Mouse (Mus musculus) midbrain, embryonic 15.5 days (tissue): ENCODE measurements around the gene Fem1a. TPM values are rescaled to one million over a fixed set of nuclear protein-coding genes. Genes with fewer than 3 reads are reported as not detected.

Experiments
- ATAC-seq: fragments of 200-750 bp; cut with Nextera tagmentation; replicated peaks from 2 replicates; pipeline ENCODE4 v1.8.0; 2017; ENCODE audit warnings: moderate TSS enrichment
- H3K27ac ChIP-seq: fragments of 300-500 bp; sonication (generic); 2 replicates; pipeline ENCODE4 v1.5.1; 2015; ENCODE audit warnings: mild to moderate bottlenecking, inconsistent platforms
- H3K27me3 ChIP-seq: fragments of 300-500 bp; sonication (generic); replicated peaks from 2 replicates; pipeline ENCODE4 v1.6.1; 2015; ENCODE audit warnings: inconsistent platforms
- H3K36me3 ChIP-seq: fragments of 300-500 bp; sonication (generic); replicated peaks from 2 replicates; pipeline ENCODE4 v1.6.1; 2015; ENCODE audit warnings: inconsistent platforms
- H3K4me1 ChIP-seq: fragments of 300-500 bp; sonication (generic); 2 replicates; pipeline ENCODE4 v1.6.1; 2015; ENCODE audit warnings: inconsistent platforms
- H3K4me2 ChIP-seq: fragments of 300-500 bp; sonication (generic); 2 replicates; pipeline ENCODE4 v1.6.1; 2015; ENCODE audit warnings: inconsistent platforms, mild to moderate bottlenecking, moderate library complexity
- H3K4me3 ChIP-seq: fragments of 300-500 bp; sonication (generic); 2 replicates; pipeline ENCODE4 v1.5.1; 2015; ENCODE audit warnings: mild to moderate bottlenecking, inconsistent platforms
- H3K9ac ChIP-seq: fragments of 300-500 bp; sonication (generic); 2 replicates; pipeline ENCODE4 v1.6.1; 2015; ENCODE audit warnings: mild to moderate bottlenecking, inconsistent platforms
- H3K9me3 ChIP-seq: fragments of 300-500 bp; sonication (generic); 2 replicates; pipeline ENCODE4 v1.6.1; 2016; ENCODE audit warnings: inconsistent platforms
- WGBS: fragments of 180-500 bp; shearing (Covaris S2); methylation state at CpG from one replicate; pipeline ENCODE4 v1.1.7; 2015; ENCODE audit warnings: mixed read lengths; 5-methylcytosine and 5-hydroxymethylcytosine counted together
- polyA plus RNA-seq: library from polyadenylated mRNA; unstranded; fragments of >200 nt; fragmentation: Nextera tagmentation; extraction: Ambion mirVana; gene quantifications from 2 replicates; pipeline ENCODE4 v1.2.1, GENCODE M21; 2015

The Fem1a gene
- polyA plus RNA-seq = 20.1 and 20.5 TPM in 2 replicates

DNA sequence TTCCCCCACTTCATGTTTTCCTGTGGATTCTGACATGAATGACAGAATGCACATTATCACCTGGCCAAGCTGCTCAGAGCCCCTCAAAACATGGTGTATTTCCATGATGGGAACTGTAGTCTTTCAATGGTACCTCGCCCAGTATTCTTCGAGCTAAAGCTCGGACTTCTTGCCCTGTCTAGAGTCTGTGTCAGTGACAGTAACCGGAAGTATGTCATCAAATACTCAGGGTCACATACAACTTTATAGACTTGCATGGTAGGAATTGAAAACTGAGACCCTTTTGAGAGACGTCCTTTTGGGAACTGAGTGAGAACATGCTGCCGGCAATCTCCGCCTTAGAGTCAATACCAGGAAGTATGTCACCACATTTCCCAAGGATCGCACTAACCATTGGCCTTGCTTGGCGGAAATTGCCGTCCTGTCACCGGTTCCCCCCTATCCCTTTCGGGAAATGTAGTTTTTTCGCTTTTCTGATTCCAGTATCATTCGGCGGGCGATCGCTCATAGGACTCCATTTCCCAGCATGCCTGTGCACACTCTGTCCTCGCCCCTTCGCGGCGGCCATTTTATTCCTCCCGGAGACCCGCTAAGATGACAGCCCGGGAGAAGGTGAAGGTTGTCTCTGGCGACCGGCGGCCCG, at the start of gene Fem1a:
Gene Fem1a (plus strand): TSS at position 572 of the 643 bp plus-strand sequence.
- Histone ChIP-seq H3K36me3 (peaks cover 5% of the 10 kb centered on the region; the same call in 1 of the 2 replicates), H3K9ac (peak within 1 kb of the TSS; percentile 66), H3K9me3 (no peaks in the 10 kb centered on the region), H3K27ac (peak within 1 kb of the TSS; percentile 91), H3K4me3 (peak within 1 kb of the TSS; percentile 69), H3K27me3 (no peaks in the 10 kb centered on the region), H3K4me1 (peaks cover 54% of the 10 kb centered on the region), H3K4me2 (peak within 1 kb of the TSS; percentile 99)
- WGBS = under 1% methylated on average over 28 of the region's 28 CpGs
- ATAC-seq = peak; percentile 94

DNA sequence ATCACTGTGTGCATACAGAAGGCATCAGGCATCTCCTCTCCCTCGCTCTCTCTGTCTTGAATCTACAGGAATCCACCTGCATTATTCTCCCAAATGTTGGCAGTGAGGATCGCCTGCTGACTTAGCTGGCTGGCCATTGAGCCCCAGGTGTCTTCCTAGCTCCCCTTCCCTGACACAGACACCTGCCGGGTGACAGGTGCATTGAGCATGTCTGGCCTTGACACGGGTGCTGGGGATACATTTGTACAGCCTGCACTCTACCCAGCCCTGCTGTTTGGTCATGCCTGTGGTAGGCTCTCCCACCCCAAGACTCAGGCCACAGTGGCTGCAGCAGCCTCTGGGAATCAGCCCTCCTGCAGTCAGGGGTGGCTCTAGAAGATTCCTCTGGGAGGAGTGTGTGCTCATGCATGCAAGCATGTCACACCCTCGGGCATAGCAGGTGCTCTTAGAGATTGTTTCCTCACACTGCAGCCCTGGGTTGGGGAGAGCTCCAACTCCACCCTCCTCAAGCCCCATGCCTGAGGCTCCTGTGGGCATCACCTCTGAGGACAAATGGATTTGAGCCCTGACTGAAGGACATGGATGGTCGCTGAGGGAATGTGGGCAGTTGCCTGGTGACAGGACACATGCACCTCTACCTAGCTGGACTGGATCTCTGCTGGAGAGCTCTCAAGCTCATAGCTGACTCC, 49.5 kb upstream of the Fem1a start:
- Histone ChIP-seq H3K4me3 (no peak overlapping the region), H3K27ac (no peak overlapping the region), H3K36me3 (peaks cover 83% of the 10 kb centered on the region), H3K9me3 (no peaks in the 10 kb centered on the region), H3K9ac (no peak overlapping the region), H3K4me2 (no peak overlapping the region), H3K27me3 (no peaks in the 10 kb centered on the region), H3K4me1 (no peaks in the 10 kb centered on the region)
- no peak for ATAC-seq
- WGBS = 87% methylated on average over 6 of the region's 6 CpGs

DNA sequence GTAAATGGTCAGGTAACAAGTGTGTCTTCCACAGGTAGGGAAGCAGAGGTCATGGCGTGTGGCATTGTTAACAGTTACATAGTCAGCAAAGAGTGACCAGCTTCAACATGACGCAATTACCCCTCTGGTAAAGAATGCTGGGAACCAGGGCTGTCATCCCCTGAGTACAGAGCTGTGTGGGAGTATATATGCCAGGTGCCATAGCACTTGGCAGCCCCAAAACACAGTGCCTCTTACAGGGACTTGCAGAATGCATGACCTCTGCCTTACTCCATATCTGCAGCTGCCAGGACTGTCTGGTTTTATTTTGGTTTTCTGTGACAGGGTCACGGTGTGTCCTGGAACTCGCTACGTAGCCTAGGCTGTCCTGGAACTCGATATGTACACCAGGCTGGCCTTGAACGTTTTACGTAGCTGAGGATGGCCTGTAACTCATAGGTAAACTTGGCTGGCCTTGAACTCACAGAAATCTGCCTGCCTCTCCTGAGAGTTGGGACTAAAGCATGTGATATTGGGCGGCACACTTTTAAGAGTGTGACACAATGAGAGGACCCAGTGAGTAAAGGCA, 48.6 kb upstream of the Fem1a start:
- ATAC-seq = no peak
- no peaks in the 10 kb centered on the region for H3K27me3 ChIP-seq

DNA sequence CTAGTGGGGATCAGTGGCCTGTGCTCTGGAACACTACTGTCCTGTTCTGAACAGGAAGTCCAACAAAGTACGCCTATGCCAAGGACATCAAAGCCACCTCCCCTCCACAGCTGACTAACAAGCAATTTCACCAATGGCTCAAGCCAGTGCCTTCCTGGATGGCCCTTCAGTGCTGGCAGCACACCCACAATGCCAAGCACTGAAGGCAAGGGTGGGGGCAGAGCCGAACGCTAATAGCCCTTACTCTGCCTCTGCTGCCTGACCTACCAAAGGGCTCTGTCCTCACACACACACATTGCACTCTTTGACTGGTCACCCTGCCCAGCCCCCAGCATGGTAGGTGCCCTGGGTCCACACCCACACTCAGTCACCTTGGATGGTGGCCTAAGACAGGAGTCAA, 47.8 kb upstream of the Fem1a start:
- ATAC-seq = no peak
- H3K4me1 ChIP-seq = no peaks in the 10 kb centered on the region
- H3K27me3 ChIP-seq = no peaks in the 10 kb centered on the region
- peaks cover 67% of the 10 kb centered on the region for H3K36me3 ChIP-seq
- H3K27ac ChIP-seq = no peak overlapping the region
- no peak overlapping the region for H3K4me2 ChIP-seq
- 96% methylated on average over 3 of the region's 3 CpGs for WGBS
- no peak overlapping the region for H3K4me3 ChIP-seq
- no peaks in the 10 kb centered on the region for H3K9me3 ChIP-seq
- no peak overlapping the region for H3K9ac ChIP-seq

More for the DNA sequence above, 48.6 kb upstream of the Fem1a start:
- Histone ChIP-seq H3K27ac (no peak overlapping the region), H3K4me3 (no peak overlapping the region), H3K36me3 (peaks cover 73% of the 10 kb centered on the region), H3K9ac (no peak overlapping the region), H3K4me1 (no peaks in the 10 kb centered on the region), H3K9me3 (no peaks in the 10 kb centered on the region), H3K4me2 (no peak overlapping the region)
- 92% methylated on average over 9 of the region's 9 CpGs for WGBS

DNA sequence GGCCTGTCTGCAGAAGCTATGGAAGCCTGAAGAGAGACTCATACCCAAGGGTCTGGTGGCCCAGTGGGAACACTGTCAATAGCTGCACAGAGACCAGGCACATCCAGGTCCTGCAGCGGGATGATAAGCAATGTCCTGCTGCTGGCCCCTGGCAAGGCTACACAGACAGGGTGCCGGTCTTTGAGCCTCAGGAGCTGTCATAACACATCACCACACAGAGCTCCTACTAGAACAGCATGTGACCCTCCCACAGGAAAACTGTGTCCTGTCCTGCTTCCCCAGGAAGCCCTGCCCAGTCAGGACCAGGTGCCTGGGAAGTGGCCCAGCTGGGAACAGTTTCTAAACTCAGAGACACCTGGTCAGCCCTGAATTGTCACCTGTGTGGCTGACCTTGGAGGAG, 45.5 kb upstream of the Fem1a start:
- no peak for ATAC-seq
- H3K9me3 ChIP-seq = no peaks in the 10 kb centered on the region
- WGBS = 90% methylated on average over 2 of the region's 2 CpGs
- H3K9ac ChIP-seq = no peak overlapping the region
- peaks cover 10% of the 10 kb centered on the region for H3K4me1 ChIP-seq
- no peak overlapping the region for H3K4me3 ChIP-seq
- H3K36me3 ChIP-seq = peaks cover 45% of the 10 kb centered on the region
- H3K27me3 ChIP-seq = no peaks in the 10 kb centered on the region
- H3K4me2 ChIP-seq = no peak overlapping the region
- H3K27ac ChIP-seq = no peak overlapping the region

DNA sequence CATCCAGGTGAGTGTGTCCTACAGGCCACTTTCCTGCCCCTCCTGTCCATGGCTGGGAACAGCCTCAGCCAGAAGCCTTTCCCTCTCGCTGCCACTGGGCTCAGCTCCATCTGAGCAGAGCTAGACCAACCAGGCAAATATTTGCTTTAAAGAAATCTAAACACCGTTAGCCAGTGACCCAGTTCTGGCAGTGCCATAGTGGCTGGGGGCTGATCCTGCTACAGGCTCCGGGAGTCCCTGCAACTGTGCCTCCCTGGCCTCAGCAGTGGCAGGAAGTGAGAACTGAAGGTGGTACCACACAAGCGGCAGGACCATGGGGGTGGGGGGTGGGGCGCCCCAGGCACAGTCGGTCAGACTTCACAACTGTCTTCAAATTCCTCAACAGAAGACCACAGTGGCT, 43.9 kb upstream of the Fem1a start:
- Histone ChIP-seq H3K27me3 (no peaks in the 10 kb centered on the region), H3K9ac (no peak overlapping the region), H3K4me1 (peaks cover 26% of the 10 kb centered on the region), H3K36me3 (peaks cover 34% of the 10 kb centered on the region), H3K4me3 (no peak overlapping the region), H3K4me2 (no peak overlapping the region), H3K27ac (no peak overlapping the region), H3K9me3 (no peaks in the 10 kb centered on the region)
- 75% methylated on average over 6 of the region's 6 CpGs for WGBS
- ATAC-seq = no peak

DNA sequence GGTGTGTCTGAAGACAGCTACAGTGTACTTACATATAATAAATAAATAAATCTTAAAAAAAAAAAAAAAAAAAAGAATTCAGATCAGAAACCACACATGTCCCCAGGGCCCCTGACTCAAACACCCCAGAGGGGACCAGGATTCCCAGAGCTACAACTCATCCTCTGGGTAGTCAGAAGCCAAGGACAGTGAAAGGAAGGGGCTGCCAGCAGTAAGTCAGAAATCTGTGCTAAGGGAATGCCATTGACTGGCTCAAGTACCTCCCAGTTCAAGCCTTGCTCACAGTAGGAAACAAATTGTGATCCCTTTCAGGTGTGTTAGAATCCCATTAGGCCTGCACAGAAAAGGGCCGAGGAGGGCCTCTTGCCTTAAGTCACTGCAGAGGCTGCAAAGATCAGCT, 42.4 kb upstream of the Fem1a start:
- H3K4me3 ChIP-seq = no peak overlapping the region
- peaks cover 33% of the 10 kb centered on the region for H3K4me1 ChIP-seq
- no peak overlapping the region for H3K27ac ChIP-seq
- no peak overlapping the region for H3K4me2 ChIP-seq
- H3K36me3 ChIP-seq = peaks cover 18% of the 10 kb centered on the region
- no peak overlapping the region for H3K9ac ChIP-seq
- ATAC-seq = no peak
- WGBS = 76% methylated on average over 1 of the region's 1 CpGs
- no peaks in the 10 kb centered on the region for H3K9me3 ChIP-seq
- H3K27me3 ChIP-seq = no peaks in the 10 kb centered on the region

DNA sequence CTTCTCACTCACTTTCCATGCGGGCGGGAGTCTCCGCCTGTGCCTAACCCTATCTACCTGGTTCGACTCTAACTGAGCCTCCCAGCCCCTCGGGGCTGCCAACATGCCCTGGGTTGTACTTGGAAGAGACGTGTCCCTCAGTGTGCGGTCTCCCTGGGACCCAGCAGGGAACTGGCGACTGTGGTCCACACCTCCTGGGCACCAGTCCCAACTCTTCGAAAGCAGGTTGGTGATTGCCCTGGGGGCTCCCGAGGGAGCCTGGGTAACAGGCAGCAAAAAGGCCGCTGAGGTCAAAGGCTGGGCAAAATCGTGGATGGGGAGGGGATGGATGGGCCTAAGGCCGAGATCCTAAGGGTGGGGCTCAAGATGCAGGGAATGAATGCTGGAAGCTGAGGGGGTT, 38.9 kb upstream of the Fem1a start:
- ATAC-seq = no peak
- H3K9me3 ChIP-seq = no peaks in the 10 kb centered on the region
- peak overlapping the region; percentile 80 for H3K4me3 ChIP-seq
- H3K4me1 ChIP-seq = peaks cover 36% of the 10 kb centered on the region
- H3K27ac ChIP-seq = no peak overlapping the region
- WGBS = 66% methylated on average over 13 of the region's 13 CpGs
- no peaks in the 10 kb centered on the region for H3K27me3 ChIP-seq
- peak overlapping the region; percentile 86 for H3K9ac ChIP-seq
- H3K4me2 ChIP-seq = peak overlapping the region; percentile 80
- H3K36me3 ChIP-seq = no peaks in the 10 kb centered on the region

DNA sequence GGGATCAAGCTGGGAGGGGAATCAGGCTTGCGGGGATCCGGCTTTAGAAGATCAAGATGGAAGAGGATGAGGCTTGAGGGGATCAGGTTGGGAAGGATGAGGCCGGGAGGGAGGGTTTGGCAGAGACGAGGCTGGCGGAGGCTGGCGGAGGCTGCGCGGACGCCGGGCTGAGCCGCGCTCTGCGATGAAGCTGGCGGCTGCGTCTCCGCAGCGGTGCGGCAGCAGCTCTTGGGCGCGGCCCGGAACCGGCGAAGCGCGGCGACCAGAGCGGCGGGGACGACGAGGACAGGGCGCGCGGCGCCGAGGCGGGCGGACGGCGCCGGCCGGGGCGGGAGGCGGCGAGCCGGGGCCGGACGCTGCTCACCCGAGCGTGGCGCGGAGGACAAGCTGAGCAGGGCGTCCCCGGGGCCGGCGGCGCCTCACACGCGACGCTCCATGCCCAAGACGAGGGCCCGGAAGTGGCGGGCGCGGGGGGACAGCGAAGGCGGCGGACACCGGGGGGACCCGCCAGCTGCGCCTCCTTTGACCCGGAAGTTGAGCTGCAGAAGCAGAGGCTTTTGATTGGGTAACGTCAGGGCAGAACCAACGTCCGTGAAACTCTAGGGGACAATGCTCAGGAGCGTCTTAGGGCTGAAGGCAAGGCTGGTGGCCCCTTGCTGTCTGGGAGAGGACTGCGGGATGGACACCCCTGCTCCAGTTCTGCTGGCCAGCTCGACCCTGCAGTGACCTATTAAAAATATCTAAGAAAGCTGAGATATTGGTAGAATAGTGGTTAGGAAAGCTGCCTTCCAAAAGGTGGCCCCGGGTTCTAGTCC, 38.0 kb upstream of the Fem1a start, which contains the start of gene Dpp9:
Gene Dpp9 (minus strand): TSS at position 529 of the 815 bp plus-strand sequence.
- Histone ChIP-seq H3K9me3 (no peaks in the 10 kb centered on the region), H3K9ac (peak within 1 kb of the TSS; percentile 86), H3K27me3 (no peaks in the 10 kb centered on the region), H3K4me2 (peak within 1 kb of the TSS; percentile 80), H3K4me3 (peak within 1 kb of the TSS; percentile 80), H3K4me1 (peaks cover 36% of the 10 kb centered on the region), H3K36me3 (no peaks in the 10 kb centered on the region), H3K27ac (peak within 1 kb of the TSS; percentile 93)
- peak; percentile 99 for ATAC-seq
- WGBS = 1% methylated on average over 47 of the region's 78 CpGs

DNA sequence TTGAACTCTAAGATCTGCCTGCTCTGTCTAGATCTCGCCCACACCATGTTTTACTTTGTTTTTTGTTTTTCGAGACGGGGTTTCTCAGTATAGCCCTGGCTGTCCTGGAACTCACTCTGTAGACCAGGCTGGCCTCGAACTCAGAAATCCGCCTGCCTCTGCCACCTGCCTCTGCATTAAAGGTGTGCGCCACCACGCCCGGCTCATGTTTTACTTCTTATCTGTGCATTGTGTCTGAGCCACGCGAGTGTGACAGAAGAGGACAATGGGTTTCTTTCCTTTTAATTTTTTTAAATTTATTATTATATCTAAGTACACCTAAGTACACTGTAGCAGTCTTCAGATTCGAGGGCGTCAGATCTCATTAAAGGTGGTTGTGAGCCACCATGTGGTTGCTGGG, 37.4 kb upstream of the Fem1a start:
- peak overlapping the region; percentile 80 for H3K4me3 ChIP-seq
- H3K9me3 ChIP-seq = no peaks in the 10 kb centered on the region
- no peaks in the 10 kb centered on the region for H3K27me3 ChIP-seq
- peak overlapping the region; percentile 80 for H3K4me2 ChIP-seq
- WGBS = 48% methylated on average over 12 of the region's 12 CpGs
- H3K36me3 ChIP-seq = no peaks in the 10 kb centered on the region
- peaks cover 36% of the 10 kb centered on the region for H3K4me1 ChIP-seq
- peak overlapping the region; percentile 93 for H3K27ac ChIP-seq
- H3K9ac ChIP-seq = peak overlapping the region; percentile 49
- no peak for ATAC-seq

DNA sequence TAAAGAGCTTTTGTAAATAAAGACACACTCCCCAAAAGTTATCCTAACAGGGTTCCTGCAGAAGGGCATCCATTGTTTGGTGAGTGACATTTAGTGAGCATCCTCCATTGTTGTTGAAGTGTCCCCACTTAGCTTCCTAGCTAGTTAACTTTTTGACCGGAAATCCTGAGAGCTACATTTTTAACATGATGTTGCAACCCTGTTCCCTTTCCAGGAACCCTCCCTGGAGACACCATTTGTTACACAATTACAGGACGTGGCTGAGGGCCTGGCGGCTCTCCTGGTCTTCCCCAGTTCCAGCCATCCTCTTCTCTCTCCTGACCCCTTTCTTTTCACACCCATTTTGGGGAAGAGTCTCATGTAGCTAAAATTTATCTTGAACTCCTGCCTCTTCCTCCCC, 36.8 kb upstream of the Fem1a start:
- Histone ChIP-seq H3K4me3 (no peak overlapping the region), H3K27me3 (no peaks in the 10 kb centered on the region), H3K4me2 (peak overlapping the region; percentile 80; the same call in 1 of the 2 replicates), H3K9ac (no peak overlapping the region), H3K36me3 (no peaks in the 10 kb centered on the region), H3K27ac (no peak overlapping the region), H3K4me1 (peaks cover 36% of the 10 kb centered on the region), H3K9me3 (no peaks in the 10 kb centered on the region)
- 71% methylated on average over 3 of the region's 3 CpGs for WGBS
- no peak for ATAC-seq

DNA sequence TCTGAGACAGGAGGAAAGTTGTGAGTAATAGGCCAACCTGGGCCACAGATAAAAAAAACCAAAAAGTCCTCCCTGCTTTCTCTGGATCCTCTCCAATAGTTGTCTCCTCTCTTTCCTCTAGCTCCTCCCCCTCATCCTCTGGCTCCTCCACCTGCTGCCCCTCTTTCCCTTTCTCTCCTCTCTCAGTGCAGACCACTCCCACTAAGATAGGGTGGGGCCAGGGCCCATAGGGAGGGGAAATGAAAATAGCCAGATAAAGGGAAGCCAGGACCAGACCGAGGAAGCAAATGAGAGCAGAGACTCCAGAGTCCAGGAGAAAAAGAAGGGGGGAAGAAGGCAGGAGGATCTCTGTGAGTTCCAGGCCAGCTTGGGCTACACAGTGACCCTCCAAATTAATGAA, 31.7 kb upstream of the Fem1a start:
- Histone ChIP-seq H3K4me2 (no peak overlapping the region), H3K4me1 (no peaks in the 10 kb centered on the region), H3K4me3 (no peak overlapping the region), H3K27ac (no peak overlapping the region), H3K36me3 (no peaks in the 10 kb centered on the region), H3K9ac (no peak overlapping the region), H3K9me3 (no peaks in the 10 kb centered on the region), H3K27me3 (no peaks in the 10 kb centered on the region)
- no peak for ATAC-seq
- 52% methylated on average over 1 of the region's 1 CpGs for WGBS
